Mouse (Mus musculus) liver, embryonic 14.5 days (tissue): ENCODE results near the gene Pla2g1b.

Experiments used
- CTCF ChIP-seq: IDR thresholded peaks from 2 replicates; pipeline ENCODE4 v1.5.1; 2016; ENCODE audit warnings: antibody characterized with exemption, low read depth, control low read depth
- EP300 ChIP-seq: IDR thresholded peaks from 2 replicates; pipeline ENCODE4 v1.6.1; 2016; ENCODE audit warnings: antibody characterized with exemption, low read depth

- TF ChIP-seq CTCF = no peak
- no peak for TF ChIP-seq EP300
These were observed 16.8 kb upstream of the Pla2g1b start for GRCm38 (mm10) chr5:115449247-115449646.
